Mouse (Mus musculus) testis, postnatal 10 days (tissue): ENCODE measurements around the gene Aldh1l1.
A peak's percentile ranks its signal among the peaks of the same experiment; 100 is the strongest.

Experiments
- DNase-seq: peaks from one replicate; pipeline ENCODE4 v3.0.0; 2021; ENCODE audit warnings: low spot score

The Aldh1l1 gene

DNA sequence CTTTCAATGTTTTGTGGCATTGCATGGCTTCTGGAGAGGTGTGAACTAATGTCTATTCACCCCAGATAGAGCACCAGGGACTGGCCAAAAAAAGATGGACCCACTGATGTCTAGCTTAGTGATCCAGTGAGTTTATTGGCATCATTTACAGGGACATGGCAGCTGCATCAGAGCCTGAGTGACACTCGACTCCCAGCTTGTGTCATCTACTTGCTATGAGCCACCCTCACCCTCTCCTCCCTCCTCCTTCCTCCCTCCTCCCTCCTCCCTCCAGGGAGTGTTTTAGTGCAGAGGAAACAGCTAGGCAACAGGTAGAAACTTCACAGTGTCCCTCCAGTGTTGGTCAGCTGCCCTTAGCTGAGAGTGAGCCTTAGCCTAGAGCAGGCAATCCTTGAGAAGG lies 108.7 kb downstream of the Aldh1l1 start:
- DNase-seq: no peak

DNA sequence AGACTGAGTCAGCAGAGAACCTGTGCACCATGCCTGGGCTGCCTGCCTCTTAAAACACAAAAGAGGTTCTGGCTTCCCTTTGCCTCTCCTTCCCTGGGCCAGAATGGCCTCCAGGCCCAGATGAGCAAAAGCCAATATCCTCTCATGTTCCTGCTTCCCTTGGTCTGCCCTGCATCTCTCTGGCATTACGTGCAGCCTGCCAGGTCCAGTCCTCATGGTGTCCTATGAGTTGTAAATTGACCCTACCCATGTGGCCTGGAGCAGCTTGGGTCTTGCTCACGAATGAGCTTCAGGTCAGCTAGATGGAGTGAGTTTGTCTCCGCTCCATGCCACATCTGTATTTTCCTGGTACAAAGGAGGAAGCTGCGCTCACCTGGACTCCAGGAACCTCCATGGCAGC lies 110.8 kb downstream of the Aldh1l1 start:
- DNase-seq: no peak

DNA sequence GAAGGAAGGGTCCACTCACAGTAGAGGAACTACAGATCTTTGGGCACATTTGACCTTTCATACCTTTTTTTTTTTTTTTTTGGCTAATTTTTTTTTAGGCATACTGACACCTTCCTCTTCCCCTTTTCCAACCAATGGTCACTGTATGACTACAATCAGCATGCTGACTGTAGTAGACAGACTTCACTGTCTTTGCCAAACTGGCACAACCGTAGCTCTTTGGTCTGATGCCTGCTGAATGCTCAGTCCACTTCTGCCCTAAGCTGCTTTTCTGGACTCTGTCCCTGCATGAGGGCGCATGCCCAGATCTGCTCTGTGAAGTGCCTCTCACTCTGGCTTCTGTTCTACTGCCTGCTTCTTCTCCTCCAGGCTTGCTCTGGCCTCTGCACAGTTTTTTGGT lies 111.4 kb downstream of the Aldh1l1 start:
- DNase-seq: no peak

DNA sequence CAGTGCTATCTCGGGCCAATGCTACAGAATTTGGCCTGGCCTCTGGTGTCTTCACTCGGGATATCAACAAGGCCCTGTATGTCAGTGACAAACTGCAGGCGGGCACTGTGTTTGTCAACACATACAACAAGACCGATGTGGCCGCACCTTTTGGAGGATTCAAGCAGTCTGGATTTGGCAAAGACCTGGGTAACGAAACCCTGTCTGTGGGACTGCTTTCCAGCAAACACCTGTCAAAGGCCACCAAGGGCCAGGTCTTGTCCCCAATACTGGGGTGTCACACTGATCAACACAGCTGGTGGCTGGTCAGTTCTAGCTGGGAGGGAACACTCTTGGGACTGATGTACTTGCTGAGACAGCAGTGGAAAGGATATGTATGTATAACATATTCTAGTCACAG lies 112.0 kb downstream of the Aldh1l1 start:
- no peak for DNase-seq

DNA sequence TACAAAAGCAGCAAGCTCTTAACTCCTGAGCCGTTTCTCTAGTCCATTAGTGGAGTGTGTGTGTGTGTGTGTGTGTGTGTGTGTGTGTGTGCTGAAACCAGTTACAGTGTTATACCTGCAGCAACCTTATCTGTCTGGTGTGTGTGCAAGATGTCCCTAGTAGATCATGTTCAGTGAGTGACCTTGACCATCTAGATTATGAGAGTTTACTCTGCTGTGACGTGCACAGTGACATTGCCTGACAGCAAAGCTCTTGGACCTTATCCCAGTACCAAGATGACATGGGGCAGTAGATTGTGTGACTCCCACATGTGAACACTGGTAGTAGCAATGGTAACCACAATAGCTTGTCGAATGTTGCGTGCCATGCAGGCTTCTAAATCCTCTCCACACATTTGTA lies 114.1 kb downstream of the Aldh1l1 start:
- no peak for DNase-seq

DNA sequence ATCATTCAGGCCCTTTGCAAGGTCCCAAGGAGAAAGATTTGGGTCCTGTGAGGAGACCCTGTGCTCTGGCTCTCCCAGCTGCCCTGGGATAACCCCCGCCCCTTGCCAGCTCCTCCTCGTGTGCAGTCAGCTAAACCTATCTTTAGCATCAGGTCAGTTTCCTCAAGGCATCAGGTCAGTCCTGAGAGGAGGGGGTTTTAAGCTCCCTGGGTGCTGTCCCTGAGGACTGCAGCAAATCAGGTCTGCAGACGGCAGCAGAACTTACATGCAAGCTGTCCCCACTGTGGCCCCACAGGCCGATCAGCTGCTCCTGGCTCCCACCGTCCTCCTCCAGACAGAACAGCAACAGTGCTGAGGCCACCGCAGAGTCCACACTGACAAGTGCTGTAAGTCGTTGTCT lies 115.5 kb downstream of the Aldh1l1 start:
- no peak for DNase-seq

DNA sequence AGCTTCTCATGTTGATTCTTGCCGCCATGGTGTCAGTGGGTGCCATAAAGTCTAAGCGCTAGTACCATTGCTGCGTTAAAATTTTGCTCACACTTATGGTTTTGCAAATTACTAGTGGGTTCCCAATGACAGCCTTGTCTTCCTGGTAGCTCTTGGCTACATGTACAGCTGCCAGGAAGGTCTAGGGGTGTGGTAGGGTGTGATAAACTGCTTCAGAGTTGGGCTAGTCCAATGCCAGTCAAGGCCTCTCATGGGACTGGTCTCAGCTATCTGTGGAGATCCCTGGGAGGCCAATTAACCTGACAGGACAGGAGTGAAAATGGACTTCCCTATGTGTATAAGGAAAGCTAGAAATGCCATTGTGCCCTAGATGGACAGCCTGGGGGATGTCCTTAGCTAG lies 116.1 kb downstream of the Aldh1l1 start:
- DNase-seq: no peak

DNA sequence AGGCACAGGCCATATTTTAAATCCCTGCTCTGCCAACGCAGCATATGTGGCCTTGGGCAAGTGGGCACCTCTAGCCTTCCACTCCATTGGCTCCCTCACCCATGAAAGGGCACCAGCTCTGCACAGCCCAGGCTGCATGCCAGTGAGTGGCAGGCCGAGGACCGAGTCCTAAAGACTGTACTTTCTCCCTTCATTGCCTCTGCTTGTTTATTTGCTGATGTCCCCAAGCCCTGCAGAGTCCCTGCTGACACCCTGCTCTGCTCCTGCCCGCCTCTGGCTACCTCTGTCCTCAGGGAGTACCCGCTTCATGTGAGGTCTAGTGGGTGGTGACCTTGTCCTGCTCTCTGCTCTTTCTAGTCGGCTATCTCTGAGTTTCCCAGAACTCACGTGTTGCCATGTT lies 116.9 kb downstream of the Aldh1l1 start:
- DNase-seq: no peak

DNA sequence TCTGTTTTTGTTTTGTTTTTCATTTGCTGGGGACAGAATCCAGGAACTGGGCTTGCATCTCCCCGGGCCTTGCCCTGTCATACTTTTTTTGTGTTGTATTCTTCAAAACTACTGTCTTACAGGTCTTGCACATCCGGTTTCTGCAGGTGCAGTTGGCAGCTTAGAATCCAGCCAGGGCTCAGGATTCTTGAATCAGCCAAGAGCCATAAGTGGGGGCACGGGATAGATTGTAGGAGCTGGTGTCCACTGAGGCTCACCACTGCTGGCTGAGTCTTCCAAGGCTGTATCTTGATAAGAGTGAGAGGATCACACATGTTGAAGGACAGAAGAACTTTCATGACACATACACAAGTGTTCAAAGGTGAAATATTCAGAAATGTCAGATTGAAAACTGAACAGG lies 117.9 kb downstream of the Aldh1l1 start:
- DNase-seq: no peak

DNA sequence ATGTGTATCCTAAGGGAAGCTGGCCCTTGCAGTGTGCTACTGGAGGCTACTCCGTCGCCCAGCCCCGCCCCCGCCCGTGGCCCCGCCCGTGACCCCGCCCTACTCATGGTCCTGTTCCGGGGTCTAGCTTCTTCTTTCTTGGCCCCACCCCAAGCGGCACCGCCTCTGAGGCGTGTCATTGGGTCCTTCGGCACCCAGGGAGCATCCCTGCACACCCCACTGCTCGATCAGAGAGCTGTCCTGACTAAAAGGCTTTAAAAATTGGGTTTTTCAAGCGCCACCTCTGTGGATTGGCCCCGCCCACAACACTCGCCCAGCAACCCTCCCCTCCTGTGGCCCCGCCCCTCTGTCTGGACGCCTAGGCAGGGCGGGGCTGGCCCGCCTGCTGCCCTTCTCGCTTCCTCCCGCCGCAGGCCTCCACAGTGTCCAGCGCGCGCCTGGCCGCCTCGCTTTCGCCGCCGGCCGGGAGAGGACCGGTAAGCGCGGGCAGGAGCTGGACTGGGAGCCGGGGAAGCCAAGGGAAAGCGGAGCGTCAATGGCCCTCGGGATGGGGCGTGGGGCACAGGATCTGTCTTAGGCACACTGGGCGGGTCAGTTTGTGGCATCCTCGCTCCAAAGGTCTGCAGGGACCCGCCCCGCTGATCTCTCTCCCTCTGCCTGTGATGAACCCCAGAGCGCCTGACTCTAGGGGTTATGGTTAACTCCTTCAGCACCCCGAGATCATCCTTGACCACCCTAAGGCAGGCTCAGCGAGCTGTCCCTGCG lies 118.5 kb downstream of the Aldh1l1 start, which contains the start of gene Slc41a3:
Slc41a3 (plus strand) TSS at position 193 of the 765 bp plus-strand sequence.
- peak; percentile 98 for DNase-seq

DNA sequence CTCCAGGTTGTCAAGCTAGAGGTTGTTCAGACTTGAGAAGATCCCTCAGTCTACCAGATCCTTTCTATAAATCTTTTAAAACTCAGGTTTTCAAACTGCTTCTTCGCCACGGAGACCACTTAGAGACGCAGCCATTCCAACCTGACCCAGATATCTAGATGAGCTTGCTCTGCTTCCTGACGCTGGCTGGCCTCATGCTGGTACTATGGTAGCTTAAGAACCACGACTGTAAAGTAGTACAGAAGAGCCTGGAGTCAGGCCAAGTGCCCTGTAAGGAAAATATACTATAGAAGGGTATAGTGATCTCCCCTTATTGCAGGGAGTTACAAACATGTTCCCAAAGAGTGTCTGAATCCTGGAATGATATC lies 119.1 kb downstream of the Aldh1l1 start:
- no peak for DNase-seq

DNA sequence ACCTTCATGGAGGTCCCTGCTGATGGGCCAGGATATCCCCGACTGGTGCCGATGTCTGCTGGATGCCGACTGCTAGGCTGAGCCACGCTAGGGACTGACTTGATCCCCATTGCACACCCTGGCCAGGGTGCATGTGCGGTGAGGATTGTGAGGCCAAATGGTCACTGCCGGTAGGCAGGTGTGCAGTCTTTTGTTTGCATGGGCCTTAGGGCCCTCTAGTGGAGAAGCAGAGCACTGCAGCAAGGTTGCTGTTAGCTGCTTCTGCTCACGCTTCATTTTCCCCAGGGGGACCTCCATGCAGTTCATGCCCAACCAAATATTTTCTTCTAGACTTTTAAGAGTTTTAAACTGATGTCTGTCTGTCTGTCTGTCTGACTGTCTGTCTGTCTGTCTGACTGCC lies 120.3 kb downstream of the Aldh1l1 start:
- peak; percentile 78 for DNase-seq

DNA sequence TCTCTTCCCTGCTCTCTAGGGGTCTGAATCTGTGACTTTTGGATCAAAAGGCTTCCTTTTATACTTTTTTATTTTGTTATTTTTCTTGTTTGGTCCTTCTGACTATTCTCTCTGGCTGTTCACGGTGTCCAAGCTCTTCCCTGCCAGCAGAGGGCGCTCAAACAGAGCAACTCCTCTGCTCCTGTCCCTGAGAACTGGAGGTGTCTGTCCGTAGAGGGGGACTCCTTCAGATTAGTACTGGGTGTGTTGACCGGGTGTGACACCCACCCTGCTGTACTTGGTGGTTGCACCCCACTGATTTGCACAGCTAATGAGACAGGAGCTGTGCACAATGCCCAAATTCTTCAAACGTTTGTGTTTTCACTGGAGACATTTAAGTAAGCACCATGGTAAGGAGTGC lies 121.0 kb downstream of the Aldh1l1 start:
- DNase-seq: peak; percentile 83

DNA sequence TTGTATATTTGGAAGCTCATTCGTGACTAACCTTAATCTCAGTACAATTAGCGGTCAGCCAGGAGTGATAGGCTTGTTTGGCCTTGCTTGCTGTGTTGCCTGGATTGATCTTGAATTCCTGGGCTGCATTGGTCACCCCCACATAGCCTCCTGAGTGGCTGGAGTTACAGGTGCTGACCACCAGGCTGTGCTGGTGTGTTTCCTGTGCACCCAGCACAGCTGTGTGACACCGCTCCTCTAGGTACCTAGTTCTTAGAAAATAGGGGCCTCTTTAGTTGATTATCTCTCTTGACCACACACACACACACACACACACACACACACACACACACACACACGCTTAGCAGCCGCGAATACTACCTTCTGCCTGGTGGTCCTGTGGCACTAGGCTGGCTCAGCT lies 122.0 kb downstream of the Aldh1l1 start:
- peak; percentile 64 for DNase-seq

DNA sequence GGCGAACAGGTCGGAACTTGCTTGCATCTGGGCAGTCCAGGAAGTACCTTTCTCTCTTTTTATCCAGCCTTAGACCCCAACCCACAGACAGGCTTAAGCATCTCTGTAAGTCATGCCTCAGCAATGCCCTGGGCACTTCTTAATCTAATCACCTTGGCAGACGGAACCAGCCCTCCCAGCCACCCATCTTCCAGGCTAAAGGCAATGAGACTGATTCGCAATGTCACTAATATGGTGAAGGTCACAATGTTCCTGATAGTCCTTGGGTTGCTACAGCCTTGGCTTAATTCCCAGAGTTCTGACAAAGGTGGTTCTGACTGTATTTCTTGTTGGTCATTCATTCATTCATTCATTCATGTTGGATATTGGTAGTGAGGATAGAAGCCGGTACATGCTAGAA lies 124.0 kb downstream of the Aldh1l1 start:
- no peak for DNase-seq

DNA sequence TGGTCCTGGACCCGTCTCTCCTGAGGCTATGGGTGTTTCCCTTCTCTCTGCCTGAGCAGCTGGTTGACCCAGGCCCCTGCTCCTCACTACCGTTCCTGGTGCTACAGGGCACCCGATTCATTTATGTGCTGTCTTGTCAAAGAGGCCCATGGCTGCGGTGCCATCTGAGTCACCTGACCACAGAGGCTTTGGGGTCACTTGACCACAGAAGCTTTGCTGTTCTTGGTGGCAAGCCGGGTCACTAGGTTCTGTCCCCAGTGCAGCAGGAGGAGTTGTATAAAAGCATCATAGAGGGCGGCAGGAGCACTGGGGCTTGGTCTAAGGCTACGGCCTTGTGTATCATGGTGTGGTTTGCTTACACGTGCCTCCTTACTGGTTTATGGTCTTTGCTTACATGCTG lies 127.0 kb downstream of the Aldh1l1 start:
- DNase-seq: no peak

DNA sequence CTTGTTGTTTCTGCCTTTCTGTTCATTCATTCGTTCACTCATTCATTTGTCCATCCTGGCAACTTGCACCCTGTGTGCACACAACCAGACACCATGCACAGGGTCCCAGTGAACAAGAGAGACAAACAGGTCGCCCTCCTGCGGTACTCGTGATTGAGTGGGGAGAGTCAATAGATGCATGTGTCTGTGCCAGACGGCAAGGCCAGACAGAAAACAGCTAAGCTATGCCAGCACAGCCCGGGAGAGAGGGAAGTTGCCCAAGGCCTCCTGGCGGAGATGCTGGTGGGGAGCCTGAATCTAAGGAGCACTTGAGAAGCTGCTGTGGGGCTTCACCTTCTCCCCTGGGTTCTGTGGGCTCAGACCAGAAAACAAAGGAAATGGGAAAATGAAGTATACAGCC lies 129.1 kb downstream of the Aldh1l1 start:
- DNase-seq: no peak

DNA sequence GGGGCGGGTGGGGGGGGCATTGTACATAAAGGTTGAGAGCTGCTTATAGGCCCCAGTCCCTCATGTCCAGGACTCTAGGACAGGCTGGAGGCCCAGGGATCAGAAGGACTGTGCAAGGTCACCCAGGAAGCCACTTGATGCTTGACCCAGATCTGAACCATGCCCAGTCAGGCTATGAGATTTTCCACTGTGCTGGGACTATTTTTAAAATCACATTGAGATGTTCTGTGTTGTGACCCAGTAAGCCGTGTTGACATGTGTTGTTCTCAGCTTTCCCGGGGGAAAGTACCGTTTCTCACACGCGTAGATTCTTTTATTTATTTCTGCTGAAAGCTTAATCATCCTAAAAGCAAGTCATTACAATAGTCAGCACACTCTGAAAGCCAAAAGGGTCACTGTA lies 129.8 kb downstream of the Aldh1l1 start:
- no peak for DNase-seq

DNA sequence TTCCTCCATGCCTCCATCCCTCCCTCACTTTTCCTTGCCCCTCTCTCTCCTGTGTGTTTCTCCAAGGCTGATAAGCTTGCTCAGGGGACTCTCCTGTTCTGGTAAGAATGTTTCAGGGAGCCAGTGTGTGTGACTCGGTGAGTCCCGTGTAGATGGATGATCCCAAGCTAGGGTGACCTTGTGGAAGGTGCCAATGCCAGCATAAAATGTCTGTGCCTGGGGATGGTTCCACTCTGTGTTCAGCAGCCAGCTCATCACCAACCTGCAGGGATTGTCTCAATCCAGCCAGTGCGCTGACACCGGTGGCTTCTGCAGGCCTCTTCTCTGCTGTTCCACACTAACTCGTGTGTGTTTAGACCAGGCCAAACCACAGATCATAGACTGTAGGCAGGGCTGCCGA lies 130.3 kb downstream of the Aldh1l1 start:
- DNase-seq: no peak

DNA sequence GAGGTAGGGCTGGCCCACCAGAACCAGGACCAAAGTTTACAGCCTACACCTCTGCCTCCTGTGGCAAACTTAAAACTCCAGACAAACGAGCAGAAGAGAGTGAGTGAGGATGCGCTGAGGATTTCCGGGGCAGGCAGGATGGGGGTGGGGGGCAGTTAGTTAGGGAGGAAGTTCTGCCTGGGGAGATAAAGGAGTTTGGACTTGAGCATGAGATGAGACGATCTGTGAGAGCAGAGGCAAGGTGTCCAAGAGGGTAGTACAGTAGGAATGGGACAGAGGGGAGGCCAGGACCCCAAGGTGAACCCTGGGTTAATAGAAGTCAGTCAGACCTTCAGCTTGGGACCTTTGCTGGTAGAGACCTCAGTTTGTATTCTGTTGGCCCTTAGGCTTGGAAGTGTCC lies 132.0 kb downstream of the Aldh1l1 start:
- DNase-seq: no peak

DNA sequence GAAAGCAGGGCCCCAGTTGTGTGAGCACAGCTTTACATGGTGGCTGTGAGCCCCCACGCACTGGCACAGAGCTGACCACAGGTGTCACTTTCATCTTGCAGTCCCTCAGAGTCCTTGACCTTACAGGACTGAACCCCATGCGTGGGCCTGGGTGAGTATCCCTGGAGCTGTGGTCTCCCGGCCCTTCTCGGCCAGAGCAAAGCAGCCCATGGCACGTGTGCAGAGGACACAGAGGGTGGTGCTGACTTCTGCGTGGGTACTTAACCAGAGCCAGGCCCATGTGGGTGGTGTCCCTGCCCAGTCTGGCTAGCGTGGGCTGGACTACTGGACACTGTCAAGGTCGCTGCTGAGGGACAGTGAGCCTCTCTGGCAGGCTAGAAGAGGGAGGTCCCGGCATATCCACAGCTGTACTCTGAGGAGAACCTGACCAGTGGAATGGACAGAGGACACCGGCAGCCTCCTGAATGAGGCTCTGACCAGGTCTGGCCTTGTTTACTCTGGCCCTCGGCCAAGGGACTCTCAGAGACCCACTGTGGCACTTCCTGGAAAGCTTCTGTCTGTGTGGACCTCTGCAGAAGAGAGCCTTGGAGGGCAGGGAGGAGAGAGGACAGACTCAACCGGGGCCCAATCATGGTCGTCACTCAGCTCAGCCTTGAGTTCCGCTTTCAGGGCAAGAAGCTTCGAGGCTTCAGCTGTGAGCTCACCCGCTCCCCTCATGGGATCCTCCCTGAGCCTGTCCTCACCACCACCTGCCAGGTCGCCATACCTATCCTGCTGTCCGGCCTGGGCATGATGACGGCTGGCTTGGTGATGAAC lies 132.8 kb downstream of the Aldh1l1 start:
- DNase-seq: peak; percentile 75

DNA sequence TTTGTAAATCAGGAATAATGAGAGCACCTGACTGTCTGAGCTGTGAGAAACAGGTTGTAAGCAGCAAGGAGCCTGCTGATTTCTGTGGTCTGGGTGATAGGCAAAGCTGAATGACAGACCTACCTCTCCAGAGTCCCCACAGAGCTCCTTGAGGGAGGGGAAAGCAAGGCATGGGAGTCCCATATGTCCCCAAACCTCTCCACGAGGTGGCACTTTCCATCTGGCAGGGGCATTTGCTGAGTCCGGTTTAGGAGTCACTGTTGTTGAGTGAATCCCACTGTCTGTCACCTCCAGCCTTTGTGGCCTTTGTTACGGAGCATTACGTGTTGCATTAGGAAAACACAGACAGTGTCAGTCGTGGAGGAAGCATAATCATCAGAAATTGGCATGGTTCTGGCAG lies 133.7 kb downstream of the Aldh1l1 start:
- DNase-seq: no peak

DNA sequence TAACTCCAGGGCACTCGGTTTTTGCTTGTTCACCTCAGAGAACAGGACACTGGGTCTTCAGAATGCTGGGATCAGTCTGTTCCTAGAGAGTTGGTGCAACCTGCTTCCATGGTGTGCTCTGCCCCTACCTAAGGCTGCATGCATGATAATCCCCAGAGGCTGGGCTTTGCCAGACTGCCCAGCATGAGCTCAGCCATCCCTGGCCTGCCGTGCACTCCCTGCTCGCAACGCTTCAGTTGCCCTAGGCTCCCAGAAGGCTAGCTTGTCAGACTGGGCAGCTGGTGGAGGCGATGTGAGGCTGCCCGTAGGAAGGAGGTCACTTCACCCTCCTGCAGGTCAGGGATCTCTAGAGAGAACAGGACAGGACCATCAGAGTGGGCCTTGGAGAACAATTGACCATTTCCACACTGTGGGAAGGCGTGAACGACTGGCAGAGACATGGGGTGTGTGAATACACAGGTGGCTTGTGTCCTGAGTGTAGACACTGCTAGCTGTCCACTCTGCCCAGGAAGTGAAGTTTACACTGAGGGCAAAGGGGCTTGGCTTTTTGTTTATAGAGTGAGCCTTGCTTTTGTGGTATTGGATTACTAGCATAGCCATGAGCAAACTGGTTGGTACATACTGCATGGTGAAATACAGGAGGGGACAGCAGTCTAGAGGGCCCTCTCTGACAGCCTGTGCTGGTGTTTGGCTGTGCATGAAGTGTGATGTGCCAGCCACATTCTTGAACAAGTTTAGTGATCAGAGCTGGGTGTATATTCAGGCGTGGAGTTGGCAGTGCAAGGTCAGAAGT lies 134.8 kb downstream of the Aldh1l1 start:
- DNase-seq: no peak
